Mouse (Mus musculus): ENCODE measurements around the gene Slc25a21. TPM values are rescaled to one million over a fixed set of nuclear protein-coding genes. Genes with fewer than 3 reads are reported as not detected.

Slc25a21 gene
- polyA plus RNA-seq, 1 experiment from 2014 or later, result 0.13 TPM

DNA sequence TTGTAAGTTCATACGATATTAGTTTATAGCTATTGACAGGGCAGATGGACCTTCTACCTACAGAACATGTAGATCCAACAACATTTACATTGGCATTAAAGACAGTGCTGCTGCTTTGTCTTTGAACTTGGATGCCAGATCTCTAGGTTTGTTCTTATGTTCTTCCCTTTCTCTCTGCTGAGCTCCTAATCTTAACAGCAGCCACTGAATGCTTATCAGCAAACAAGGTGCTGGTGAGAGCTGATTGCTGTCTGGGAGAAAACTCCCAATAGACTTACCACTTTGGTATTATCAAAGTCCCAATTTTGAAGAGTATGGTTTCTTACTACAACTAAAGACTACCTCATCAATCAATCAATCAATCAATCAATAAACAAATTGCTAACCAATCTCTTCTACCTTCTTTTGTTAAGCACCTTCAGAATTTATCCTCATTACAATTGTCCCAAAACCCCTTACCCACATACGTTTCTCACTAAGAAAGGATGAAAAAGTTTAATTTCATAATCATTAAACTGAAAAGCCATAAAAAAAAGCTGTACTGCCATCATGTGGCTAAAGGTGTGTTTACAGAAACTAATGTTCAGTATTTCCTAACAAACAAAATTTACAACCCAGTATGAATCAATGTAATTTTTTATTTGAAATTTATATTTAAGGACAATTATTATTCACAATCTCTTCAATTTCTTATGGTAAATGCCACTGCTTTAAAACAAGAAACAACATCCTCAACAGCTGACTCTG, 12.7 kb downstream of the Slc25a21 start:
- Histone ChIP-seq H3K4me1 (ENCODE audit: insufficient read depth) (no peaks in the 10 kb centered on the region), H3K4me3 (ENCODE audit: low read depth, low read length) (no peak overlapping the region), H3K27ac (ENCODE audit: low read depth) (no peak overlapping the region), H3K27me3 (ENCODE audit: insufficient read depth, low read length) (no peaks in the 10 kb centered on the region), H3K9ac (no peak overlapping the region), H3K9me3 (ENCODE audit: low read depth, low read length) (no peaks in the 10 kb centered on the region), H3K36me3 (ENCODE audit: insufficient read depth) (no peaks in the 10 kb centered on the region), H3K4me2 (no peak overlapping the region)
- ATAC-seq (ENCODE audit: insufficient read depth) (no peak), DNase-seq (peak; percentile 47)
- 53% methylated on average over 2 of the region's 2 CpGs for WGBS
- no peak for TF ChIP-seq CTCF (IDR thresholded peaks at IDR 0.05; ENCODE audit: low read depth)

DNA sequence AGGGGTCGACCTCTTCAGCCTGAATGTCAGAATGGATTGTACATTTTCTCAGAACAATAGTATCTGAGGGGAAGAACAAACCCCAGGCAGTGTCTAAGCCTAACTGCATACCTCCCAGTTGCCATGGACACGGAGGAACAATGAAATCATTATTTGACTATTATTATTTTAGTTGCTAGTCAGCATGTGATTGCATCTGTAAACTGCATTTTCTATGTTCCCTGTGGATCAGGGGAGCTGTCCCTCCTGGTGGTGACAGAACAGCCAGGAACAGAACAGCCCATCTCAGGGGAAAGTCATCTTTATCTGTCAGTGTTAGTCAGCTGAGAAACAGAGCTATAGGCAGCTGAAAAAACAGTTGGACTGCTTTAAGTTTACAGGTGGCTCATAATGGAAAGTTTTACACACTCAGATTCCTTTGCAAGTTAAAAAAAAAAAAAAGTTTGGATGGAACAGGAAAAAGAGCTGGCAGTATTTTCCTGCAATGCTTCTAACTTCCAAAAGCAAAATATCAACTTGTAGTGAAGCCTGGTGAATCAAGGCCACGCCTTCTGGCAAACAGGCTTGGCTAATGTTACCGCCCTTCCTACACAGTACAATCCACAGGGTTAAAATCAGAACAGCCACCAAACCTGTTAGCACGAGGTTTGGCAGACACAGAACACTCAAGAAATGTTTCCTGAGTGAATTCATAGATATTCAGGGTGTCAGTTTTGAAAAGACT, 17.6 kb downstream of the Slc25a21 start:
- Histone ChIP-seq H3K9ac (no peak overlapping the region), H3K4me2 (no peak overlapping the region), H3K4me1 (ENCODE audit: insufficient read depth) (no peaks in the 10 kb centered on the region), H3K9me3 (ENCODE audit: low read depth, low read length) (no peaks in the 10 kb centered on the region), H3K27ac (ENCODE audit: low read depth) (no peak overlapping the region), H3K36me3 (ENCODE audit: insufficient read depth) (no peaks in the 10 kb centered on the region), H3K27me3 (ENCODE audit: insufficient read depth, low read length) (no peaks in the 10 kb centered on the region), H3K4me3 (ENCODE audit: low read depth, low read length) (no peak overlapping the region)
- WGBS, result 43% methylated on average over 5 of the region's 5 CpGs
- TF ChIP-seq CTCF (IDR thresholded peaks at IDR 0.05; ENCODE audit: low read depth), result no peak
- DNase-seq, result peak; percentile 23
- ATAC-seq (ENCODE audit: insufficient read depth), result no peak

GRCm38 (mm10) chr12:57178818-57179217, 18.5 kb downstream of the Slc25a21 start:
- no peaks in the 10 kb centered on the region for H3K36me3 ChIP-seq (ENCODE audit: insufficient read depth)
- ATAC-seq (ENCODE audit: insufficient read depth) (no peak), DNase-seq (no peak)
- TF ChIP-seq CTCF (IDR thresholded peaks at IDR 0.05; ENCODE audit: low read depth), result no peak
- no peak overlapping the region for H3K4me2 ChIP-seq
- H3K4me1 ChIP-seq (ENCODE audit: insufficient read depth), result no peaks in the 10 kb centered on the region
- no peak overlapping the region for H3K4me3 ChIP-seq (ENCODE audit: low read depth, low read length)
- no peaks in the 10 kb centered on the region for H3K27me3 ChIP-seq (ENCODE audit: insufficient read depth, low read length)
- H3K27ac ChIP-seq (ENCODE audit: low read depth), result no peak overlapping the region
- H3K9me3 ChIP-seq (ENCODE audit: low read depth, low read length), result no peaks in the 10 kb centered on the region
- no peak overlapping the region for H3K9ac ChIP-seq

GRCm38 (mm10) chr12:57163294-57163693, 34.0 kb downstream of the Slc25a21 start:
- TF ChIP-seq CTCF (IDR thresholded peaks at IDR 0.05; ENCODE audit: low read depth), result no peak
- no peak overlapping the region for H3K27ac ChIP-seq (ENCODE audit: low read depth)
- H3K4me3 ChIP-seq (ENCODE audit: low read depth, low read length), result no peak overlapping the region
- WGBS, result 67% methylated on average over 2 of the region's 2 CpGs
- no peak overlapping the region for H3K4me2 ChIP-seq
- H3K9ac ChIP-seq, result no peak overlapping the region
- no peak for ATAC-seq (ENCODE audit: insufficient read depth)
- H3K4me1 ChIP-seq (ENCODE audit: insufficient read depth), result no peaks in the 10 kb centered on the region
- no peaks in the 10 kb centered on the region for H3K9me3 ChIP-seq (ENCODE audit: low read depth, low read length)
- DNase-seq, result no peak
- no peaks in the 10 kb centered on the region for H3K27me3 ChIP-seq (ENCODE audit: insufficient read depth, low read length)
- H3K36me3 ChIP-seq (ENCODE audit: insufficient read depth), result no peaks in the 10 kb centered on the region

DNA sequence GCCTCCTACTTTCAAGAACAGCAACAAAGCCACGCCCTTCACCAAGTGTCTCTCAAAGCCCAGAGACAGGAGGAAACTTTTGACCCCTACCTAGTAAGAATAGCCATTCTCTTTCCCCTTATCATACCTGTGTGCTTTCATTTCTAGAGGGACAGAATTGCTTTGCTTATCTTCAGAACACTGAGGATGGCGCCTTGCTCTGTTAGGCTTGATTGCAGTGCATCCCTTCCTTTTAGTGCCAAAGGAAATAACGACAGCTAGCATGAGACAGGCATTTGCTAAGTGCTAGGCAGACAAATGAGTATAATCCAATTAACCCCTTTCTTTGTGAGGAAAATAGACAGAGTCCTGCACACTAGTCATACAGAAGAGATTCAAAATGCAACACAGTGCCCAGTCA, 34.4 kb downstream of the Slc25a21 start:
- no peaks in the 10 kb centered on the region for H3K36me3 ChIP-seq (ENCODE audit: insufficient read depth)
- H3K4me1 ChIP-seq (ENCODE audit: insufficient read depth), result no peaks in the 10 kb centered on the region
- no peaks in the 10 kb centered on the region for H3K27me3 ChIP-seq (ENCODE audit: insufficient read depth, low read length)
- 51% methylated on average over 3 of the region's 3 CpGs for WGBS
- H3K27ac ChIP-seq (ENCODE audit: low read depth), result no peak overlapping the region
- no peak overlapping the region for H3K4me2 ChIP-seq
- DNase-seq (no peak), ATAC-seq (ENCODE audit: insufficient read depth) (no peak)
- no peaks in the 10 kb centered on the region for H3K9me3 ChIP-seq (ENCODE audit: low read depth, low read length)
- no peak overlapping the region for H3K4me3 ChIP-seq (ENCODE audit: low read depth, low read length)
- no peak overlapping the region for H3K9ac ChIP-seq
- TF ChIP-seq CTCF (IDR thresholded peaks at IDR 0.05; ENCODE audit: low read depth), result no peak

- no peak for TF ChIP-seq CTCF (IDR thresholded peaks at IDR 0.05; ENCODE audit: low read depth)
- no peak overlapping the region for H3K4me3 ChIP-seq (ENCODE audit: low read depth, low read length)
- no peaks in the 10 kb centered on the region for H3K9me3 ChIP-seq (ENCODE audit: low read depth, low read length)
- DNase-seq, result no peak
- H3K27me3 ChIP-seq (ENCODE audit: insufficient read depth, low read length), result no peaks in the 10 kb centered on the region
- no peak overlapping the region for H3K27ac ChIP-seq (ENCODE audit: low read depth)
- ATAC-seq (ENCODE audit: insufficient read depth), result no peak
- H3K9ac ChIP-seq, result no peak overlapping the region
- WGBS, result 78% methylated on average over 6 of the region's 6 CpGs
- H3K4me2 ChIP-seq, result no peak overlapping the region
- H3K4me1 ChIP-seq (ENCODE audit: insufficient read depth), result no peaks in the 10 kb centered on the region
- no peaks in the 10 kb centered on the region for H3K36me3 ChIP-seq (ENCODE audit: insufficient read depth)
These were observed 37.4 kb downstream of the Slc25a21 start for GRCm38 (mm10) chr12:57159904-57160303.

GRCm38 (mm10) chr12:57158266-57158665, 39.0 kb downstream of the Slc25a21 start:
- Histone ChIP-seq H3K9me3 (ENCODE audit: low read depth, low read length) (no peaks in the 10 kb centered on the region), H3K9ac (no peak overlapping the region), H3K4me3 (ENCODE audit: low read depth, low read length) (no peak overlapping the region), H3K36me3 (ENCODE audit: insufficient read depth) (no peaks in the 10 kb centered on the region), H3K4me1 (ENCODE audit: insufficient read depth) (no peaks in the 10 kb centered on the region), H3K27ac (ENCODE audit: low read depth) (no peak overlapping the region), H3K27me3 (ENCODE audit: insufficient read depth, low read length) (no peaks in the 10 kb centered on the region), H3K4me2 (no peak overlapping the region)
- WGBS, result 52% methylated on average over 3 of the region's 3 CpGs
- TF ChIP-seq CTCF (IDR thresholded peaks at IDR 0.05; ENCODE audit: low read depth), result peak; percentile 41
- ATAC-seq (ENCODE audit: insufficient read depth), result no peak
- DNase-seq, result peak; percentile 29
